Comparison of ENCODE assay signal across 9 mouse cellular contexts in the genomic region with DNA sequence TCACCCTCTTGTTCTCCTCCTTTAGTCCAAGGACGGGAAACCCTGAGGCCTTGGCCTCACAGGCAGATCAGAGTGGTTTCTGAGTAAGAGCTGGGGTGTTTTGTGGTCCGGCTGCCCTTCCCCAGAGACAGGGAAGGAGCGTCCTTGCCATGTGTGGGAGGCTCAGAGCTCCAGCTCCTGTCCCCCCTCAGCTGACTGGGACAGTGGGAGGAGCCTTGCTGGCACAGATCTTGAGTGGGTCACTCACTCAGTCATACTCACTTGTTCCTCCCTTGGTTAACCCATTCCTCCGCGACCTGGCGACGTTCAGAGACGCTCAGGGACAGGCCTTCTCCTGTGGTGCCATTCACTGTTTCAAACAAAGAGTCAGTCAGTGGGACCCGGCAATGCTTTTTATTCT. TPM values are rescaled to one million over a fixed set of nuclear protein-coding genes. Genes with fewer than 3 reads are reported as not detected.
DNase-seq lines count a peak whose midpoint lies in the region; ATAC-seq lines count a peak whose summit lies in the region.
"Had no signal": no experiment of that assay in that cellular context is flagged by ENCODE, and none has a peak within 500 bp of the region (broad histone marks: within the 10 kb centered on the region; RNA-seq: fewer than 3 reads in every experiment).

No protein-coding gene starts in this region.

- no peak overlapping the region for H3K9ac ChIP-seq in hindbrain, embryonic 16.5 days (ENCODE audit: low read depth, low read length)
- H3K9ac ChIP-seq: limb, embryonic 12.5 days had no signal

- 25% methylated on average over 9 of the region's 9 CpGs for WGBS in hindbrain, embryonic 16.5 days

- H3K27ac ChIP-seq in hindbrain, embryonic 16.5 days (ENCODE audit: low read depth, low read length): 0 out of 2 replicates have a peak overlapping the region, but pooled peaks have one; percentile 3
- H3K27ac ChIP-seq: limb, embryonic 12.5 days had no signal

- H3K27me3 ChIP-seq in hindbrain, embryonic 16.5 days (replicated peaks; ENCODE audit: control insufficient read depth, insufficient read depth, low read length): no peaks in the 10 kb centered on the region
- H3K27me3 ChIP-seq: limb, embryonic 12.5 days had no signal

- no peak overlapping the region for H3K4me2 ChIP-seq in hindbrain, embryonic 16.5 days (ENCODE audit: low read length)
- H3K4me2 ChIP-seq: limb, embryonic 12.5 days had no signal

- H3K4me1 ChIP-seq in hindbrain, embryonic 16.5 days (ENCODE audit: control insufficient read depth, insufficient read depth, low read depth, low read length): peaks cover 11% of the 10 kb centered on the region

- H3K36me3 ChIP-seq in hindbrain, embryonic 16.5 days (ENCODE audit: control insufficient read depth, insufficient read depth, low read length): no peaks in the 10 kb centered on the region
- H3K36me3 ChIP-seq: limb, embryonic 12.5 days had no signal

- no peaks in the 10 kb centered on the region for H3K9me3 ChIP-seq in hindbrain, embryonic 16.5 days (ENCODE audit: control insufficient read depth, low read length)
- H3K9me3 ChIP-seq: limb, embryonic 12.5 days had no signal

- H3K4me3 ChIP-seq in hindbrain, embryonic 16.5 days (ENCODE audit: low read length): no peak overlapping the region
- H3K4me3 ChIP-seq: limb, embryonic 12.5 days had no signal

- peak; percentile 60 for ATAC-seq in hindbrain, embryonic 16.5 days
- ATAC-seq in megakaryocyte progenitor cell, adult 5-6 weeks (replicated peaks; ENCODE audit: poor library complexity): no peak

- peak; percentile 7 for DNase-seq in cerebellum, adult 8-10 months
- no peak for DNase-seq in cerebellum, adult 11 months
- DNase-seq in kidney, postnatal 4 days: peak; percentile 35 to 66
- no peak for DNase-seq in kidney, postnatal 14 days
- peak; percentile 72 for DNase-seq in adrenal gland, postnatal 10 days
- no peak for DNase-seq in right cerebral cortex, postnatal 36 days (ENCODE audit: low spot score in 2 of 2)

RNA-seq across cellular contexts. Expression of a gene that starts 14.2 kb away (rescaled TPM):
- total RNA-seq in adrenal gland, postnatal 10 days (2021): 1 to 10 TPM; 4.0 to 4.2 TPM
- 15.4 and 17.4 TPM in 2 replicates for polyA plus RNA-seq in hindbrain, embryonic 16.5 days (2015; fragmentation: Nextera tagmentation; extraction: Ambion mirVana)
- total RNA-seq in megakaryocyte progenitor cell, adult 5-6 weeks (2015): 27.6 and 28.0 TPM in 2 replicates
- 14.2 and 15.2 TPM in 2 replicates for total RNA-seq in megakaryocyte progenitor cell, adult 5-6 weeks (2017)

RNA-seq across cellular contexts. Expression of a gene that starts 48.2 kb away (rescaled TPM):
- 100 to 1,000 TPM; 107 to 121 TPM for total RNA-seq in adrenal gland, postnatal 10 days (2021)
- polyA plus RNA-seq in hindbrain, embryonic 16.5 days (2015; fragmentation: Nextera tagmentation; extraction: Ambion mirVana): 17.0 and 22.2 TPM in 2 replicates
- total RNA-seq in megakaryocyte progenitor cell, adult 5-6 weeks (2015): 177 and 201 TPM in 2 replicates
- total RNA-seq in megakaryocyte progenitor cell, adult 5-6 weeks (2017): 114 and 158 TPM in 2 replicates

Comparison
In these comparisons a context has a peak if more than half of its experiments do, and no peak if none do; other contexts are left out.
1. DNase-seq: peak in cerebellum, adult 8-10 months (single experiment), kidney, postnatal 4 days (2 of 2) and adrenal gland, postnatal 10 days (single experiment); none in cerebellum, adult 11 months (single experiment), kidney, postnatal 14 days (single experiment) and right cerebral cortex, postnatal 36 days (0 of 2).